Mouse (Mus musculus) midbrain, postnatal 0 days (tissue): ENCODE data around the gene Cd200r4. TPM values are rescaled to one million over a fixed set of nuclear protein-coding genes. Genes with fewer than 3 reads are reported as not detected.
A peak's percentile ranks its signal among the peaks of the same experiment; 100 is the strongest.

Experiments
- ATAC-seq: fragments of 200-750 bp; cut with Nextera tagmentation; 2 replicates; pipeline ENCODE4 v1.8.0; 2017; ENCODE audit warnings: moderate number of reproducible peaks, mild to moderate bottlenecking, moderate TSS enrichment, moderate library complexity; ENCODE audit not compliant: low FRiP score
- DNase-seq: peaks from one replicate; pipeline ENCODE4 v3.0.0-alpha.2; 2015; ENCODE audit warnings: low spot score
- H3K27ac ChIP-seq: fragments of 300-500 bp; sonication (generic); 2 replicates; pipeline ENCODE4 v1.5.1; 2014; ENCODE audit warnings: low read depth, mild to moderate bottlenecking, low read length, mixed read lengths
- H3K27me3 ChIP-seq: fragments of 300-500 bp; sonication (generic); 2 replicates; pipeline ENCODE4 v1.6.1; 2014; ENCODE audit warnings: low read length, control low read depth, mixed read lengths; ENCODE audit not compliant: insufficient read depth
- H3K36me3 ChIP-seq: fragments of 300-500 bp; sonication (generic); 2 replicates; pipeline ENCODE4 v1.6.1; 2014; ENCODE audit warnings: low read length, control low read depth, mixed read lengths; ENCODE audit not compliant: insufficient read depth
- H3K4me1 ChIP-seq: fragments of 300-500 bp; sonication (generic); 2 replicates; pipeline ENCODE4 v1.6.1; 2014; ENCODE audit warnings: mild to moderate bottlenecking, control low read depth, antibody characterized with exemption, low read length, mixed read lengths; ENCODE audit not compliant: insufficient read depth
- H3K4me2 ChIP-seq: fragments of 300-500 bp; sonication (generic); 2 replicates; pipeline ENCODE4 v1.6.1; 2014; ENCODE audit warnings: low read depth, mild to moderate bottlenecking, low read length, mixed read lengths; ENCODE audit not compliant: poor library complexity, severe bottlenecking
- H3K4me3 ChIP-seq: fragments of 300-500 bp; sonication (generic); 2 replicates; pipeline ENCODE4 v1.5.1; 2014; ENCODE audit warnings: low read depth, mild to moderate bottlenecking, low read length, moderate library complexity
- H3K9ac ChIP-seq: fragments of 300-500 bp; sonication (generic); replicated peaks from 2 replicates; pipeline ENCODE4 v1.6.1; 2014; ENCODE audit warnings: mild to moderate bottlenecking, low read length, moderate library complexity, mixed read lengths; ENCODE audit not compliant: poor library complexity, severe bottlenecking
- H3K9me3 ChIP-seq: fragments of 300-500 bp; sonication (generic); 2 replicates; pipeline ENCODE4 v1.6.1; 2016; ENCODE audit warnings: low read length, control low read depth
- CTCF ChIP-seq: IDR thresholded peaks from 2 replicates; pipeline ENCODE4 v1.5.1; 2016; ENCODE audit warnings: antibody characterized with exemption, mild to moderate bottlenecking
- WGBS: fragments of 180-500 bp; shearing (Covaris S2); extraction: QIAGEN DNeasy Blood & Tissue Kit; methylation state at CpG from one replicate; pipeline ENCODE4 v1.1.7; 2014; 5-methylcytosine and 5-hydroxymethylcytosine counted together
- polyA plus RNA-seq: library from polyadenylated mRNA; unstranded; fragments of >200 nt; fragmentation: Nextera tagmentation; extraction: Ambion mirVana; gene quantifications from 2 replicates; pipeline ENCODE4 v1.2.1, GENCODE M21; 2015
- total RNA-seq: library from RNA; depleted of rRNA; stranded (reverse); fragments of >200 nt; gene quantifications from 2 replicates; pipeline ENCODE4 v1.2.3, GENCODE M21; 2014; rRNA removed

Gene Cd200r4
- total RNA-seq (not detected in 2 replicates), polyA plus RNA-seq (0.09 TPM in 2 replicates)

DNA sequence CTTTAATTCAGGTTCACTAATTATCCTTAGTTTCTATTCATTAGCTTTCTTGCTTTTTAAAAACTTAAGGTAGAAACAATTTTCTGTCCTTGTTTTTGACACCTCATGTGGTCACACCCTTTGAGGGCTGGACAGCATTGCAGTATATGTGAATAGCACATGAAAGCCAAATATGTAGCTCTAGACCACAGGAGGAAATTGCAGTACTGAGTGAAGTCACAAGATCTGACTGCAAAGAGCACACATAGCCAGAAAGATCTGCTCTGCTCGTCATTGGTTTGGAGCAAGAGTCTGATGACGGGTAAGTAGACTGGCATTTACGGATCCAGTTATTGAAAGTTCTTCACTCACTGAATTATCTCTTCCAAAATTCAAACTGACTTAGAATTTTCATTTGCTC, at the start of gene Cd200r4:
Cd200r4 (plus strand) TSS at position 190 of the 400 bp plus-strand sequence.
- no peak for TF ChIP-seq CTCF
- no peaks in the 10 kb centered on the region for H3K27me3 ChIP-seq
- 90% methylated on average over 3 of the region's 3 CpGs for WGBS

DNA sequence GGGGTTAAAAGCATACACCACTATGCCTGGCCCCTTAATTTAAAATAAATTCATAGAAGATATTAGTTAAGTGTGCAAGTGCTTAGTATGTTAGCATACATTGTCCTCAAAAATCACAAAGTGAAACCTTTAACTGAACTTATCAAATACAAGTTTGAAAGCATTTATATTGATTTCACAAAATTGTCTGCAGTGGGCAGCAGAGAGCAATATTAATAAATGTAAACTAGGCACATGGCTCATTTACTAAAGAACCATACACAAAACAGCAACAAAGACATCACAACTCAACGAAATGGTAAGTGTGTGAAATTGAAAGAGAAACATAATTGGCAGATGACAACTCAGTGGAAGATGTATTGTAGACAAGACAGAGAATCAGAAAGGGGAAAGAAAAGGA, 49.7 kb upstream of the Cd200r4 start:
- WGBS, result 66% methylated on average over 1 of the region's 1 CpGs
- H3K9ac ChIP-seq, result no peak overlapping the region
- no peak for ATAC-seq
- no peaks in the 10 kb centered on the region for H3K36me3 ChIP-seq
- no peaks in the 10 kb centered on the region for H3K27me3 ChIP-seq
- TF ChIP-seq CTCF, result peak; percentile 38
- no peak overlapping the region for H3K4me3 ChIP-seq
- no peak for DNase-seq
- H3K4me1 ChIP-seq, result no peaks in the 10 kb centered on the region
- H3K27ac ChIP-seq, result no peak overlapping the region
- H3K9me3 ChIP-seq, result no peaks in the 10 kb centered on the region
- H3K4me2 ChIP-seq, result no peak overlapping the region

More for the DNA sequence above, at the start of gene Cd200r4:
- DNase-seq (no peak), ATAC-seq (no peak)
- Histone ChIP-seq H3K36me3 (no peaks in the 10 kb centered on the region), H3K27ac (no peak within 1 kb of the TSS), H3K4me3 (no peak within 1 kb of the TSS), H3K4me2 (no peak within 1 kb of the TSS), H3K9me3 (no peaks in the 10 kb centered on the region), H3K9ac (no peak within 1 kb of the TSS), H3K4me1 (no peaks in the 10 kb centered on the region)

DNA sequence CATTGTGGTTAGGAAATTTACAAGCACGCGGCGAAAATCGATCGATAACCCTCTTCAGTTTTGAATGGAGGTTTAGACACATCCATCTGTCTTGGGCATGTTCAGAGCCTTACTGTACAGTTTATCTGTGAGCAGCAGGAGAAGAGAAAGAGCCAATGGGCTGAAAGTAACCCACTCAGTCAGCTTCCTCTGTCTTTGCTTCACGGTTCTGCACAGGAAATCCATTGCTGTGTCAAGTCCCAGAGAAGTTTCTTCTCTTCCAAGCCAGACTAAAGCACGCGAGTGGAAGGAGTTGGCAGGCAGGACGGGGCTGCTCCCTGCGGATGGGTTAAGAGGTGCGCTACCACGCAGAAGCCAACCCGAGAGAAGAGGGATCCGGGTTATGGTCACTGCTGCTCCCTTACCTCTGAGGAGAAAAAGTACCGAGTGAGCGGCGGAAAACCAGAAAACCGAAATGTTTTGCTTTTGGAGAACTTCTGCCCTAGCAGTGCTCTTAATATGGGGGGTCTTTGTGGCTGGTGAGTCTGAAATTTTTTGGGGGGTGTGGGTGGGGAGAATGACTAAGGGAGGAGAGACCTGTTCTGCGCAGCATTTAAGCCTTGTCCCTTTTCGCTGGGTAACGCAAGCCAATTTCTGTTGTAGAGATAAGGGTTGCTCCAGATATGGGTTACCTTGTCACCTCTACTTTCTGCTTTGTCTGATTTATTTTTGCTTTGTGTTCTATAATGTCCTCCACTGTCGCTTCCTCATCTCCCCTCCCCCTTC, 45.8 kb upstream of the Cd200r4 start, which contains the start of gene Cd200r1:
Cd200r1 (plus strand) TSS at position 182 of the 765 bp plus-strand sequence.
- Histone ChIP-seq H3K27me3 (no peaks in the 10 kb centered on the region), H3K4me1 (no peaks in the 10 kb centered on the region), H3K9ac (no peak within 1 kb of the TSS), H3K4me3 (no peak within 1 kb of the TSS), H3K9me3 (no peaks in the 10 kb centered on the region), H3K27ac (no peak within 1 kb of the TSS), H3K36me3 (no peaks in the 10 kb centered on the region), H3K4me2 (no peak within 1 kb of the TSS)
- no peak for DNase-seq
- ATAC-seq, result no peak
- 79% methylated on average over 22 of the region's 22 CpGs for WGBS
- TF ChIP-seq CTCF, result no peak

DNA sequence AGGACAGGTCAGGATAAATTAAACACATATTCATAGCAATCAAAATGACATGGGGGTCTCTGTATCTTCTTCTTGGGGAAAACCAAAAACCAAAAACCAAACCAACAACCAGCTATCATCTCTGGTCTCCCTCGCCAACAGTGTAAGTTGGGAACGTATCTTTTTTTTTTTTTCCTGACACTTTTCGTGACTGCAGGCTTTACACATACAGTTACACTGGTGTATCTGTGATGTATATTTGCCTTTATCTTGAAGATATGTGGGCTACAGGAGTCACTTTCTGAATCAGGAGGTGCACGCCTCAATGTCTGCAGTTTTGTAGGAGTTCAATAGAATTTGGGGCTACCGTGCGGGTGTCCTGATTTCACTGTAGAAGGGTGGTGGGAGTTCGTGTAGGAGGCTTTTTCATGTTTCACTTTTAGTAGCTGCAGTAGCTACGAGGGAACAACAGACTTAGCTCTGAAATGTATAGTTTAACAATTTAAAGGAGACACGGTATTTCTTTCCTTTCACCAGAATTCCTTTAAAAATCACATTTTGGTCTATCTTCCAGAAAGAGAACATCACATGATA, 45.1 kb upstream of the Cd200r4 start:
- Histone ChIP-seq H3K9me3 (no peaks in the 10 kb centered on the region), H3K4me3 (no peak overlapping the region), H3K36me3 (no peaks in the 10 kb centered on the region), H3K4me1 (no peaks in the 10 kb centered on the region), H3K4me2 (no peak overlapping the region), H3K9ac (no peak overlapping the region), H3K27me3 (no peaks in the 10 kb centered on the region), H3K27ac (no peak overlapping the region)
- 83% methylated on average over 9 of the region's 9 CpGs for WGBS
- ATAC-seq (no peak), DNase-seq (no peak)
- no peak for TF ChIP-seq CTCF

DNA sequence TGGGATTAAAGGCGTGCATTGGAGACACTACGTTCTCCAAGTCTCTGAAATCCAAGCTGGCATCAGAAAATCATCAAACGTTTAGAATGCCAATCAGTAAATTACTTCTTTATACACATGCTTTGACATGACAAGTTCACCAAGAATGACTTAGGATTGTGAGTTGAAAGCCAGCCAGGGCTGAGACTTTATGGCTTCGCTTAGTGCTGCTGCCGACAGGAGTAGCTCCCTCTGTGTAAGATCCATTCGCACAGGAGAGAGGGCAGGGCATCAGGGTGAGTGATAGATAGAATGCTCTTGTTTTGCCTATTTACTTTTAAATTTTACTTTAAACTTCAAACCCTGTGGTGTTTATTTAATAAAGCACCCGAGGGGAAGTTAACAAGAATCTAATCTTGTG, 44.0 kb upstream of the Cd200r4 start:
- no peak for DNase-seq
- H3K27ac ChIP-seq, result no peak overlapping the region
- no peaks in the 10 kb centered on the region for H3K9me3 ChIP-seq
- TF ChIP-seq CTCF, result no peak
- ATAC-seq, result no peak
- no peak overlapping the region for H3K4me2 ChIP-seq
- WGBS, result 89% methylated on average over 7 of the region's 7 CpGs
- H3K27me3 ChIP-seq, result no peaks in the 10 kb centered on the region
- no peak overlapping the region for H3K4me3 ChIP-seq
- H3K9ac ChIP-seq, result no peak overlapping the region
- no peaks in the 10 kb centered on the region for H3K36me3 ChIP-seq
- H3K4me1 ChIP-seq, result no peaks in the 10 kb centered on the region

DNA sequence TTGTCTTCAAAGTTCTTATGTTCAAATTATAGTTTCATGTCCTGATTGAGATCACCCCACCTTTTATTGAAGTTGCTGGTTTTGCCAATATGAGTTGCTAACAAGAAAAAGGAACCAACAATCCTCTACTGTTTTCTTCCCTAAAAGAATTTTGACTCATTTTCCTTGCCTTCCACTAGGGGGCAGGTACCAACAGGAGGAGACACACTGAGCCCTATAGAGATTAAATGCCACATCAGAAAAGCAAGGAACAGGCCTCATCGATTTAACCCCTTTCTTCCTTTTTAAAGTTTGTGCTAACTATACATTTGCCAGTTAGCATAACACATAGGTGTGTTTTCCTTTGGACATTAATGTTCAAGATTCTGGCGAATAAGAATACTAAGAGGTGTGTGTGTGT, 43.6 kb upstream of the Cd200r4 start:
- peak; percentile 85 for TF ChIP-seq CTCF
- ATAC-seq, result peak; percentile 62; the same call in 1 of the 2 replicates
- no peak overlapping the region for H3K4me3 ChIP-seq
- H3K4me1 ChIP-seq, result no peaks in the 10 kb centered on the region
- no peak overlapping the region for H3K4me2 ChIP-seq
- H3K27me3 ChIP-seq, result no peaks in the 10 kb centered on the region
- 51% methylated on average over 2 of the region's 2 CpGs for WGBS
- peak; percentile 52 for DNase-seq
- H3K27ac ChIP-seq, result no peak overlapping the region
- H3K36me3 ChIP-seq, result no peaks in the 10 kb centered on the region
- no peak overlapping the region for H3K9ac ChIP-seq
- no peaks in the 10 kb centered on the region for H3K9me3 ChIP-seq
